Mouse (Mus musculus): ENCODE results near the gene Gfer. TPM values are rescaled to one million over a fixed set of nuclear protein-coding genes. Genes with fewer than 3 reads are reported as not detected.

Gene Gfer
- total RNA-seq, 2 experiments from 2014 or later: 18.9 to 19.8 TPM

- DNase-seq: no peak
- intact Hi-C loops (cut with DNase I): loop anchor here (2.0 to 5.0 kb wide), 3 partner anchors 18 to 53 kb away; partner anchors contain the start of genes Nthl1 and Tsc2
Observed at GRCm38 (mm10) chr17:24650766-24651165, 45.2 kb downstream of the Gfer start.

GRCm38 (mm10) chr17:24650070-24650616, 45.8 kb downstream of the Gfer start, which contains the start of gene Slc9a3r2:
TSS of gene Slc9a3r2 (minus strand) at chr17:24650327.
- intact Hi-C loops (cut with DNase I): loop anchor here (2.0 to 5.0 kb wide), 3 partner anchors 17 to 53 kb away; partner anchors contain the start of genes Nthl1 and Tsc2
- DNase-seq: peak; percentile 62 to 71

DNA sequence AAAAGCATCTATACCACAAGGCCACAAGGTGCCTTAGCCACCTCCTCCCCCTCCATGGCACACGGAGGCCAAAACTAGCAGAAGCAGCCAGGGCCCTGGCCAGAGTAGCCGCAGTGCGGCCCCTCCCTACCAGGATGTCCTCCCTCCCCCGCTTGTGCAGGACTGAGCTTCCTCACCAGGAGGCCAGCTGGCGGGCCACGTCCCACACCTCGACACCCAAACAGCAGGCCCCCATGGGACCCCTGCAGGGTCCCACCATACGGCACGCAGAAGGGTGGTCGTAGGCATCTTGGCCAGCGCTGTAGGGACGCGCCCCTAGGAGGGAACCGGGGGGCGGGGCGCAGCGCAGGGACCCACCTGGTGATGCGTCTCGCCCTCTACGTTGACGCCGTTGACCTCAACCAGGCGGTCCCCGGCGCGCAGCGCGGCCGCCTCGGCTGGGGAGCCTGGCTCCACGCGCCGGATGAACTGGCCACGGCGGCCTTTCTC, 46.3 kb downstream of the Gfer start:
- peak; percentile 71 for DNase-seq
- intact Hi-C loops (cut with DNase I): loop anchor here (2.0 to 5.0 kb wide), 3 partner anchors 17 to 52 kb away; partner anchors contain the start of genes Nthl1 and Tsc2

GRCm38 (mm10) chr17:24648731-24649377, 47.1 kb downstream of the Gfer start:
- intact Hi-C loops (cut with DNase I): no loop called here
- no peak for DNase-seq

GRCm38 (mm10) chr17:24647493-24647892, 48.5 kb downstream of the Gfer start:
- intact Hi-C loops (cut with DNase I): no loop called here
- no peak for DNase-seq

- intact Hi-C loops (cut with DNase I): no loop called here
- DNase-seq: no peak
Observed at GRCm38 (mm10) chr17:24646381-24646780, 49.6 kb downstream of the Gfer start.

- intact Hi-C loops (cut with DNase I): no loop called here
- DNase-seq: no peak
Observed at GRCm38 (mm10) chr17:24645916-24646315, 50.0 kb downstream of the Gfer start.

DNA sequence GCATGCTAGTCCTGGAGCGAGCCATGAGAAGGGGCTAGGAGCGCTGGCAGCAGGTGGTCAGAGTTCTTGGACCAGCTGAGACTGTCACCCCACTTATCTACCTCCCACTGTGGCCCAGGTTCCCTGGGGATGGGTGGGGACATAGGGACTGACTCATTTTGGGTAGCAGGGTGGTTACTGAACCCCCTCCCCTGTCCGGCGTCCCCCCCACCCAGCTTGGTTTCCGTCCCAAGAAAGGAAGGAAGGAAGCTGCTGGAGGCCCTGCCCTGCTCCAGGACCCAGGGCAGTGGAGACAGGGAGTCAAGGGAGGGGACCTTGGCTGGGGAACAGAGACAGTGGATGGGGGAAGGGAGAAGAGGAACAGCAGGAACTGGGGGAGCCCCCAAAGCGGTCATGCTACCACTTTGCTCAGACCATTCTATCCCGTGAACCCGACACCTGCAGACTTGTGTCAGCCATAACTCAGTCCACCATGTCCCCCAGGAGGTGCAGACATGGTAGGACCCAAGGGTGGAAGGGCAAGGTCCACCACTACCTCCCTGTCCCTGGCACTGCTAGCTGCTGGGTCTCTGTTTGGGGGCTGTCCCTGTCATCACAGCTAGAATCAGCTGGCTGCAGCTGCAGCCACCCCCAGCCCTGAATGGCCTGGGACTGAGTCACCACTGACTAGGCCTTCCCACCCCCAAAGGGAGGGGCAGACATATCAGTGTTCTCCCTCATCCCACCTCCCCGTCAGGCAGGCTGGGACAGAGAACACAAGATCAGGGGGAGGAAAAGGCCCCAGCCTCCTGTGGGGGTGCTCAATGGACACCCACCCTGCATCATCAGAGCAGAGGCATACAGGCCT, 50.9 kb downstream of the Gfer start:
- DNase-seq: peak; percentile 67 to 69
- intact Hi-C loops (cut with DNase I): no loop called here

- intact Hi-C loops (cut with DNase I): no loop called here
- peak in 1 of 2 experiments; percentile 49 for DNase-seq
Observed at GRCm38 (mm10) chr17:24644030-24644715, 51.8 kb downstream of the Gfer start.

Other genes starting within 250 kb of the Gfer start
- gene E4f1, start 225.8 kb downstream of the Gfer start, total RNA-seq (2021): 10 to 100 TPM; 15.6 to 15.9 TPM
- 10 to 100 TPM; 38.5 to 39.9 TPM for gene Pgp, start 225.8 kb downstream of the Gfer start, total RNA-seq (2021)
- under 1 TPM in 1 of 2 experiments, not detected in 1; 0.26 TPM for gene Bricd5, start 222.3 kb downstream of the Gfer start, total RNA-seq (2021)
- gene Mlst8, start 217.1 kb downstream of the Gfer start, total RNA-seq (2021): 10 to 100 TPM; 11.6 to 12.9 TPM
- under 1 TPM; 0.48 to 0.52 TPM for gene Caskin1, start 207.6 kb downstream of the Gfer start, total RNA-seq (2021)
- 10 to 100 TPM; 75.9 to 77.9 TPM for gene Traf7, start 168.2 kb downstream of the Gfer start, total RNA-seq (2021)
- under 1 TPM; 0.32 to 0.45 TPM for gene Rab26, start 161.9 kb downstream of the Gfer start, total RNA-seq (2021)
- 10 to 100 TPM; 60.1 to 72.2 TPM for gene Pkd1, start 146.3 kb downstream of the Gfer start, total RNA-seq (2021)
- gene Tsc2, start 63.5 kb downstream of the Gfer start, total RNA-seq (2021): 10 to 100 TPM; 86.0 to 95.6 TPM
- gene Nthl1, start 63.5 kb downstream of the Gfer start, total RNA-seq (2021): 1 to 10 TPM; 3.2 to 3.4 TPM
- gene Slc9a3r2, start 45.8 kb downstream of the Gfer start, total RNA-seq (2021): 100 to 1,000 TPM; 108 to 133 TPM
- gene Npw, start 37.7 kb downstream of the Gfer start, total RNA-seq (2021): not detected
- gene Zfp598, start 26.5 kb downstream of the Gfer start, total RNA-seq (2021): 10 to 100 TPM; 25.1 to 25.4 TPM
- gene Syngr3, start 6.2 kb downstream of the Gfer start, total RNA-seq (2021): not detected
- gene Noxo1, start 78 bp upstream of the Gfer start, total RNA-seq (2021): 1 to 10 TPM in 1 of 2 experiments, under 1 TPM in 1; 0.93 to 2.9 TPM
- 10 to 100 TPM; 20.8 to 21.5 TPM for gene Tbl3, start 11.5 kb upstream of the Gfer start, total RNA-seq (2021)
- not detected for gene Rnf151, start 21.9 kb upstream of the Gfer start, total RNA-seq (2021)
- gene Rps2, start 22.0 kb upstream of the Gfer start, total RNA-seq (2021): 100 to 1,000 TPM; 730 to 736 TPM
- gene Ndufb10, start 28.3 kb upstream of the Gfer start, total RNA-seq (2021): 100 to 1,000 TPM; 845 to 899 TPM
- gene Rpl3l, start 31.7 kb upstream of the Gfer start, total RNA-seq (2021): 10 to 100 TPM; 67.3 to 69.8 TPM
- 100 to 1,000 TPM; 123 to 163 TPM for gene Msrb1, start 40.5 kb upstream of the Gfer start, total RNA-seq (2021)
- not detected for gene Hs3st6, start 56.8 kb upstream of the Gfer start, total RNA-seq (2021)
- gene Meiob, start 108.1 kb upstream of the Gfer start, total RNA-seq (2021): not detected
- 100 to 1,000 TPM; 110 to 117 TPM for gene Hagh, start 144.0 kb upstream of the Gfer start, total RNA-seq (2021)
- gene Fahd1, start 154.2 kb upstream of the Gfer start, total RNA-seq (2021): 10 to 100 TPM; 62.4 to 66.0 TPM
- 10 to 100 TPM in 1 of 2 experiments, 1 to 10 TPM in 1; 9.9 to 14.0 TPM for gene Igfals, start 169.8 kb upstream of the Gfer start, total RNA-seq (2021)
- 10 to 100 TPM; 27.0 to 27.8 TPM for gene Nubp2, start 190.2 kb upstream of the Gfer start, total RNA-seq (2021)
- gene Spsb3, start 190.5 kb upstream of the Gfer start, total RNA-seq (2021): 10 to 100 TPM; 41.3 to 45.8 TPM
- 10 to 100 TPM; 17.1 to 23.7 TPM for gene Eme2, start 198.9 kb upstream of the Gfer start, total RNA-seq (2021)
- 100 to 1,000 TPM; 114 to 116 TPM for gene Mrps34, start 199.0 kb upstream of the Gfer start, total RNA-seq (2021)
- gene Nme3, start 200.3 kb upstream of the Gfer start, total RNA-seq (2021): 10 to 100 TPM; 45.4 to 54.6 TPM
- 10 to 100 TPM; 64.0 to 66.9 TPM for gene Mapk8ip3, start 240.8 kb upstream of the Gfer start, total RNA-seq (2021)